Comparison of ENCODE assay signal across 8 mouse cellular contexts in genomic region chr7:46009578-46009977, GRCm38 (mm10). TPM values are rescaled to one million over a fixed set of nuclear protein-coding genes. Genes with fewer than 3 reads are reported as not detected.
A peak's percentile ranks its signal among the peaks of the same experiment; 100 is the strongest.
DNase-seq lines count a peak whose midpoint lies in the region; ATAC-seq and TF ChIP-seq lines count a peak whose summit lies in the region.

No protein-coding gene starts in this region.

- H3K4me2 ChIP-seq in limb, embryonic 14.5 days (replicated peaks; ENCODE audit: low read depth, low read length, severe bottlenecking): no peak overlapping the region

- peak; percentile 66 for DNase-seq in adipocyte (ENCODE audit: low spot score)
- peak; percentile 60 for DNase-seq in gastrocnemius, adult 18-20 months (ENCODE audit: low spot score)
- DNase-seq in kidney, adult 8-10 months: peak; percentile 37 to 69
- peak; percentile 79 for DNase-seq in limb, embryonic 14.5 days (ENCODE audit: low spot score)
- DNase-seq in urinary bladder, postnatal 36 days (ENCODE audit: low spot score in 2 of 2): peak; percentile 49 to 57

- no peak overlapping the region for H3K4me3 ChIP-seq in E14TG2a.4 (replicated peaks; ENCODE audit: low read length)
- no peak overlapping the region for H3K4me3 ChIP-seq in limb, embryonic 14.5 days (replicated peaks; ENCODE audit: low read length)

- no peaks in the 10 kb centered on the region for H3K9me3 ChIP-seq in E14TG2a.4 (ENCODE audit: low read length)
- H3K9me3 ChIP-seq in limb, embryonic 14.5 days (ENCODE audit: control insufficient read depth, low read length): no peaks in the 10 kb centered on the region

- H3K4me1 ChIP-seq in E14TG2a.4 (replicated peaks; ENCODE audit: low read depth, low read length): peaks cover 20% of the 10 kb centered on the region
- H3K4me1 ChIP-seq in limb, embryonic 14.5 days (ENCODE audit: control insufficient read depth, insufficient read depth, low read length): peaks cover 10% of the 10 kb centered on the region

- no peaks in the 10 kb centered on the region for H3K36me3 ChIP-seq in E14TG2a.4 (ENCODE audit: insufficient read depth, low read length)
- no peaks in the 10 kb centered on the region for H3K36me3 ChIP-seq in limb, embryonic 14.5 days (ENCODE audit: control insufficient read depth, insufficient read depth, low read length)

- H3K27ac ChIP-seq in limb, embryonic 14.5 days (replicated peaks; ENCODE audit: low read depth, low read length): no peak overlapping the region

- peaks cover 16% of the 10 kb centered on the region; the same call in 1 of the 2 replicates for H3K27me3 ChIP-seq in E14TG2a.4 (ENCODE audit: insufficient read depth, low read length)
- no peaks in the 10 kb centered on the region for H3K27me3 ChIP-seq in limb, embryonic 14.5 days (ENCODE audit: control insufficient read depth, insufficient read depth, low read length)

- WGBS in limb, embryonic 14.5 days: 13% methylated on average over 5 of the region's 5 CpGs

- no peak overlapping the region for H3K9ac ChIP-seq in limb, embryonic 14.5 days (ENCODE audit: low read depth, low read length, severe bottlenecking)

- TF ChIP-seq CTCF in E14TG2a.4 (conservative IDR thresholded peaks at IDR 0.05; ENCODE audit: low read length): peak; percentile 88

- TF ChIP-seq POLR2A in limb, embryonic 14.5 days (IDR thresholded peaks at IDR 0.05; ENCODE audit: borderline replicate concordance, extremely low read depth, insufficient read depth, insufficient read length): no peak

- peak; percentile 87 for ATAC-seq in common myeloid progenitor, adult 5-6 weeks (replicated peaks; ENCODE audit: low read depth, poor library complexity, severe bottlenecking)
- ATAC-seq in limb, embryonic 14.5 days (ENCODE audit: low FRiP score, low read depth): peak; percentile 66; the same call in 1 of the 2 replicates
- peak; percentile 37; the same call in 1 of the 2 replicates for ATAC-seq in neutrophil, adult 5-6 weeks (ENCODE audit: extremely low read depth, insufficient number of reproducible peaks, low FRiP score, poor library complexity, severe bottlenecking)

RNA-seq across cellular contexts. Expression of gene Abcc6, which starts 20.5 kb away (rescaled TPM):
- total RNA-seq in common myeloid progenitor, adult 5-6 weeks (2017): not detected in 2 replicates
- total RNA-seq in gastrocnemius, adult 18-20 months (2021): under 1 TPM in 1 of 2 experiments, not detected in 1; 0.17 TPM
- polyA plus RNA-seq in limb, embryonic 14.5 days (2012; rRNA removed): 1.2 and 2.2 TPM in 2 replicates
- 0.18 and 0.30 TPM in 2 replicates for polyA plus RNA-seq in limb, embryonic 14.5 days (2014; fragmentation: Nextera tagmentation; extraction: Ambion mirVana)
- not detected in 2 replicates for total RNA-seq in neutrophil, adult 5-6 weeks (2017)

RNA-seq across cellular contexts. Expression of gene Nomo1, which starts 23.9 kb away (rescaled TPM):
- total RNA-seq in common myeloid progenitor, adult 5-6 weeks (2017): 53.2 and 72.1 TPM in 2 replicates
- 10 to 100 TPM; 81.7 to 91.1 TPM for total RNA-seq in gastrocnemius, adult 18-20 months (2021)
- polyA plus RNA-seq in limb, embryonic 14.5 days (2012; rRNA removed): 38.8 and 39.5 TPM in 2 replicates
- polyA plus RNA-seq in limb, embryonic 14.5 days (2014; fragmentation: Nextera tagmentation; extraction: Ambion mirVana): 21.2 and 22.1 TPM in 2 replicates
- total RNA-seq in neutrophil, adult 5-6 weeks (2017): 29.1 and 29.7 TPM in 2 replicates

Comparison
In these comparisons a context has a peak if more than half of its experiments do, and no peak if none do; other contexts are left out.
1. ATAC-seq: peak in every context shown above with its lines; median percentile 87 in common myeloid progenitor, adult 5-6 weeks; 66 in limb, embryonic 14.5 days; 37 in neutrophil, adult 5-6 weeks.